ENCODE assay signal across 9 mouse cellular contexts in the genomic region with DNA sequence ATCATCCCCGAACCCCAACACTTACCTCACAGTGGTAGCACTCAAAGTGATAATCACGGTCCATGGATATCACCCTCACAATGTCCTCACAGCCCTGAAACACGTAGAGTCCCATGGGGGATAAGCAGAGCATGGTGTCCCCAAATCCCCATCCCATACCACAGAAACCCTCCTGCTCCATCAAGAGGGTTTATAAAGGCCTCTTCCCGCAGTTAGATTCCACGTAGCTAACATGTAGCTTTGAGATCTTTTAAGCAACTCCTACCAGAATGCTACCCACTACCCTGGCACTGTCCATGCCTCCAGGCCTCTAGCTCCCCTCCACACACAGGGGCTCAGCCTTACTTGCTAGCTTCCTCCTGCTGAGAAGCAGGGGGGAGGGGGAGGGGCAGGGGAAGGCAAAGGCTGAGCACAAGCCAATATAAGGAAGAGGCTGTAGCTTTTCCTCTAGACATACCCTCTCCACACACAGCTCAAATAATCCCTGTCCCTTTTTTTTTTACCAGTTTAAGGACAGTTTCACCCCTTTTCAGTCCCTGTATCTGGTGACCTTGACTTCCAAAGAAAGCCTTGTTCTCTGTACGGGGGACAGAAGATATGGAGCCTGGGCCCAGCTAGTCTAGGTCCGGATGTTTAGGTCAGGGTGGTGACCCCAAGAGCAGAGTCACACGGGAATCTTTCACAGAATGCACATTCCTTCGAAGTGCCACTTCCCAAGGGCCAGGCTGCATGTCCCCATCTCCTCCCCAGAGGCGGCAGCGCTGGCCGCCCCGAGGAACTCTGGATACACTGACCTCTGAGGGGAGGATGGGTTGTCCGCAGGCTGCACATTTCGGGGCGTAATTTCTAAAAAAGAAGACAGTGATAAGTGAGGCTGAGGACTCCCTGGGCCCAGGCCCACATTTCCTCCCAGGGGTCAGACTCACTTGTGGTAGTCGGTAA. TPM values are rescaled to one million over a fixed set of nuclear protein-coding genes. Genes with fewer than 3 reads are reported as not detected.
DNase-seq lines count a peak whose midpoint lies in the region; ATAC-seq lines count a peak whose summit lies in the region.
"Had no signal": no experiment of that assay in that cellular context is flagged by ENCODE, and none has a peak within 500 bp of the region (broad histone marks: within the 10 kb centered on the region; RNA-seq: fewer than 3 reads in every experiment).

No protein-coding gene starts in this region.

- WGBS in liver, embryonic 12.5 days (ENCODE audit: insufficient replicate concordance) = 66% methylated on average over 17 of the region's 17 CpGs
- WGBS in embryonic facial prominence, embryonic 11.5 days = 46% methylated on average over 17 of the region's 17 CpGs
- 55% methylated on average over 17 of the region's 17 CpGs for WGBS in heart, embryonic 16.5 days

- no peaks in the 10 kb centered on the region for H3K9me3 ChIP-seq in liver, embryonic 12.5 days (replicated peaks)
- H3K9me3 ChIP-seq in embryonic facial prominence, embryonic 11.5 days (replicated peaks; ENCODE audit: control insufficient read depth, low read length) = no peaks in the 10 kb centered on the region
- H3K9me3 ChIP-seq in heart, embryonic 16.5 days (replicated peaks; ENCODE audit: control insufficient read depth, low read length) = no peaks in the 10 kb centered on the region

- peaks cover 45% of the 10 kb centered on the region for H3K27me3 ChIP-seq in liver, embryonic 12.5 days (replicated peaks)
- no peaks in the 10 kb centered on the region for H3K27me3 ChIP-seq in embryonic facial prominence, embryonic 11.5 days (ENCODE audit: control insufficient read depth, insufficient read depth, low read length)
- H3K27me3 ChIP-seq in heart, embryonic 16.5 days (ENCODE audit: control insufficient read depth, insufficient read depth, low read length) = no peaks in the 10 kb centered on the region

- no peak overlapping the region for H3K4me2 ChIP-seq in liver, embryonic 12.5 days
- peak overlapping the region; percentile 10; the same call in 1 of the 2 replicates for H3K4me2 ChIP-seq in embryonic facial prominence, embryonic 11.5 days (ENCODE audit: low read depth, low read length)
- no peak overlapping the region for H3K4me2 ChIP-seq in heart, embryonic 16.5 days (ENCODE audit: low read depth, low read length)

- peak; percentile 54 for DNase-seq in liver
- no peak for DNase-seq in embryonic facial prominence, embryonic 11.5 days (ENCODE audit: low spot score)
- DNase-seq in neural tube, embryonic 10.5 days (ENCODE audit: extremely low spot score, low spot score) = peak; percentile 41
- no peak for DNase-seq in right cerebral cortex, postnatal 25 days
- DNase-seq in left cerebral cortex, adult 8-10 months (ENCODE audit: low spot score in 2 of 2) = no peak

- H3K36me3 ChIP-seq in liver, embryonic 12.5 days = peaks cover 27% of the 10 kb centered on the region
- H3K36me3 ChIP-seq in embryonic facial prominence, embryonic 11.5 days (replicated peaks; ENCODE audit: control insufficient read depth, insufficient read depth, low read depth, low read length) = peaks cover 13% of the 10 kb centered on the region
- H3K36me3 ChIP-seq in heart, embryonic 16.5 days (ENCODE audit: control insufficient read depth, insufficient read depth) = peaks cover 23% of the 10 kb centered on the region

- no peak for ATAC-seq in liver, embryonic 12.5 days
- ATAC-seq in embryonic facial prominence, embryonic 11.5 days (replicated peaks; ENCODE audit: insufficient number of reproducible peaks, low FRiP score, low TSS enrichment, low read depth) = no peak; the same call in 1 of the 2 replicates
- no peak for ATAC-seq in heart, embryonic 16.5 days (replicated peaks; ENCODE audit: extremely low read depth, insufficient read depth, low FRiP score)
- ATAC-seq: activated CD4-positive, CD25-positive, alpha-beta regulatory T cell, adult 4 months had no signal

- peaks cover 37% of the 10 kb centered on the region for H3K4me1 ChIP-seq in liver, embryonic 12.5 days
- H3K4me1 ChIP-seq in embryonic facial prominence, embryonic 11.5 days (ENCODE audit: control insufficient read depth, insufficient read depth, low read length) = peaks cover 16% of the 10 kb centered on the region
- H3K4me1 ChIP-seq in heart, embryonic 16.5 days (ENCODE audit: control insufficient read depth, insufficient read depth, low read length) = peaks cover 40% of the 10 kb centered on the region

- H3K9ac ChIP-seq in liver, embryonic 12.5 days = no peak overlapping the region
- no peak overlapping the region for H3K9ac ChIP-seq in embryonic facial prominence, embryonic 11.5 days (replicated peaks; ENCODE audit: low read length)
- H3K9ac ChIP-seq in heart, embryonic 16.5 days (ENCODE audit: low read length) = peak overlapping the region; percentile 36; the same call in 1 of the 2 replicates

- H3K27ac ChIP-seq in liver, embryonic 12.5 days = no peak overlapping the region; the same call in 1 of the 2 replicates
- no peak overlapping the region for H3K27ac ChIP-seq in embryonic facial prominence, embryonic 11.5 days (replicated peaks; ENCODE audit: low read depth, low read length)
- peak overlapping the region; percentile 50 for H3K27ac ChIP-seq in heart, embryonic 16.5 days (ENCODE audit: low read length)
- H3K27ac ChIP-seq: macrophage had no signal

- no peak overlapping the region for H3K4me3 ChIP-seq in liver, embryonic 12.5 days
- H3K4me3 ChIP-seq in embryonic facial prominence, embryonic 11.5 days (ENCODE audit: low read depth, low read length) = no peak overlapping the region
- no peak overlapping the region for H3K4me3 ChIP-seq in heart, embryonic 16.5 days (ENCODE audit: low read length)

RNA-seq across cellular contexts. Expression of a gene that starts 7.6 kb away (rescaled TPM):
- polyA plus RNA-seq in liver, embryonic 12.5 days (2016; fragmentation: Nextera tagmentation; extraction: Ambion mirVana) = 10.4 and 12.7 TPM in 2 replicates
- 28.4 and 31.5 TPM in 2 replicates for polyA plus RNA-seq in embryonic facial prominence, embryonic 11.5 days (2014; fragmentation: Nextera tagmentation; extraction: Ambion mirVana)
- polyA plus RNA-seq in heart, embryonic 16.5 days (2015; fragmentation: Nextera tagmentation; extraction: Ambion mirVana) = 24.9 and 25.5 TPM in 2 replicates
- 1 to 10 TPM; 1.3 to 2.4 (median 1.7) TPM for total RNA-seq in left cerebral cortex, adult 8-10 months (2022)

RNA-seq across cellular contexts. Expression of a gene that starts 15.3 kb away (rescaled TPM):
- 49.3 and 52.0 TPM in 2 replicates for polyA plus RNA-seq in liver, embryonic 12.5 days (2016; fragmentation: Nextera tagmentation; extraction: Ambion mirVana)
- 43.4 and 50.2 TPM in 2 replicates for polyA plus RNA-seq in embryonic facial prominence, embryonic 11.5 days (2014; fragmentation: Nextera tagmentation; extraction: Ambion mirVana)
- 39.7 and 47.0 TPM in 2 replicates for polyA plus RNA-seq in heart, embryonic 16.5 days (2015; fragmentation: Nextera tagmentation; extraction: Ambion mirVana)
- total RNA-seq in left cerebral cortex, adult 8-10 months (2022) = 1 to 10 TPM; 3.0 to 4.7 (median 3.4) TPM

RNA-seq across cellular contexts. Expression of a gene that starts 36.1 kb away (rescaled TPM):
- 3.7 and 4.1 TPM in 2 replicates for polyA plus RNA-seq in liver, embryonic 12.5 days (2016; fragmentation: Nextera tagmentation; extraction: Ambion mirVana)
- polyA plus RNA-seq in embryonic facial prominence, embryonic 11.5 days (2014; fragmentation: Nextera tagmentation; extraction: Ambion mirVana) = 5.1 and 7.7 TPM in 2 replicates
- polyA plus RNA-seq in heart, embryonic 16.5 days (2015; fragmentation: Nextera tagmentation; extraction: Ambion mirVana) = 6.7 and 7.8 TPM in 2 replicates
- total RNA-seq in left cerebral cortex, adult 8-10 months (2022) = 1 to 10 TPM; 4.7 to 6.3 (median 5.7) TPM

RNA-seq across cellular contexts. Expression of a gene that starts 48.1 kb away (rescaled TPM):
- polyA plus RNA-seq in liver, embryonic 12.5 days (2016; fragmentation: Nextera tagmentation; extraction: Ambion mirVana) = 281 and 292 TPM in 2 replicates
- polyA plus RNA-seq in embryonic facial prominence, embryonic 11.5 days (2014; fragmentation: Nextera tagmentation; extraction: Ambion mirVana) = 404 and 462 TPM in 2 replicates
- polyA plus RNA-seq in heart, embryonic 16.5 days (2015; fragmentation: Nextera tagmentation; extraction: Ambion mirVana) = 358 and 367 TPM in 2 replicates
- total RNA-seq in left cerebral cortex, adult 8-10 months (2022) = 100 to 1,000 TPM; 151 to 185 (median 175) TPM

RNA-seq across cellular contexts. Expression of a gene that starts 51.5 kb away (rescaled TPM):
- not detected in 2 replicates for polyA plus RNA-seq in liver, embryonic 12.5 days (2016; fragmentation: Nextera tagmentation; extraction: Ambion mirVana)
- polyA plus RNA-seq in embryonic facial prominence, embryonic 11.5 days (2014; fragmentation: Nextera tagmentation; extraction: Ambion mirVana) = not detected in 2 replicates
- 9.5 and 22.3 TPM in 2 replicates for polyA plus RNA-seq in heart, embryonic 16.5 days (2015; fragmentation: Nextera tagmentation; extraction: Ambion mirVana)
- under 1 TPM in 3 of 4 experiments, not detected in 1; 0.14 to 0.63 (median 0.14) TPM for total RNA-seq in left cerebral cortex, adult 8-10 months (2022)
- polyA plus RNA-seq: activated CD4-positive, CD25-positive, alpha-beta regulatory T cell, adult 4 months; macrophage had no signal

Comparison
In these comparisons a context has a peak if more than half of its experiments do, and no peak if none do; other contexts are left out.
1. DNase-seq: peak in liver (single experiment) and neural tube, embryonic 10.5 days (single experiment); none in embryonic facial prominence, embryonic 11.5 days (single experiment), right cerebral cortex, postnatal 25 days (single experiment) and left cerebral cortex, adult 8-10 months (0 of 2).